8 mouse cellular contexts compared by ENCODE assay signal in genomic region chr11:120151113-120151494, GRCm38 (mm10). TPM values are rescaled to one million over a fixed set of nuclear protein-coding genes. Genes with fewer than 3 reads are reported as not detected.
A peak's percentile ranks its signal among the peaks of the same experiment; 100 is the strongest.
DNase-seq lines count a peak whose midpoint lies in the region; ATAC-seq and TF ChIP-seq lines count a peak whose summit lies in the region.

Gene Slc38a10, minus strand, starts transcription at chr11:120151346.

- peak; percentile 74 for TF ChIP-seq EP300 in heart, adult 2 months (IDR thresholded peaks at IDR 0.05; ENCODE audit: insufficient read depth, low read depth, low read length)

- H3K4me3 ChIP-seq in embryonic facial prominence, embryonic 14.5 days (ENCODE audit: low read depth, low read length): peak within 1 kb of the TSS; percentile 64
- peak within 1 kb of the TSS; percentile 79 for H3K4me3 ChIP-seq in heart, adult 2 months
- H3K4me3 ChIP-seq in limb, embryonic 13.5 days: peak within 1 kb of the TSS; percentile 76
- H3K4me3 ChIP-seq in midbrain, embryonic 16.5 days (ENCODE audit: low read depth, low read length): peak within 1 kb of the TSS; percentile 71

- no peaks in the 10 kb centered on the region for H3K36me3 ChIP-seq in embryonic facial prominence, embryonic 14.5 days (ENCODE audit: control insufficient read depth, insufficient read depth, low read length)
- H3K36me3 ChIP-seq in heart, adult 2 months (ENCODE audit: control insufficient read depth, insufficient read depth, low read length): no peaks in the 10 kb centered on the region
- H3K36me3 ChIP-seq in limb, embryonic 13.5 days: peaks cover 13% of the 10 kb centered on the region
- H3K36me3 ChIP-seq in midbrain, embryonic 16.5 days (ENCODE audit: control insufficient read depth, insufficient read depth, low read length): no peaks in the 10 kb centered on the region; the same call in 1 of the 2 replicates

- H3K27ac ChIP-seq in embryonic facial prominence, embryonic 14.5 days (replicated peaks; ENCODE audit: low read depth, low read length): peak within 1 kb of the TSS; percentile 56
- H3K27ac ChIP-seq in heart, adult 2 months: peak within 1 kb of the TSS; percentile 79
- H3K27ac ChIP-seq in limb, embryonic 13.5 days: peak within 1 kb of the TSS; percentile 34; the same call in 1 of the 2 replicates
- H3K27ac ChIP-seq in midbrain, embryonic 16.5 days (ENCODE audit: low read length): peak within 1 kb of the TSS; percentile 80

- peaks cover 6% of the 10 kb centered on the region for H3K4me1 ChIP-seq in embryonic facial prominence, embryonic 14.5 days (ENCODE audit: control insufficient read depth, insufficient read depth, low read length)
- H3K4me1 ChIP-seq in heart, adult 2 months (ENCODE audit: control insufficient read depth, insufficient read depth, low read length): peaks cover 8% of the 10 kb centered on the region
- H3K4me1 ChIP-seq in limb, embryonic 13.5 days: peaks cover 15% of the 10 kb centered on the region
- H3K4me1 ChIP-seq in midbrain, embryonic 16.5 days (ENCODE audit: control insufficient read depth, insufficient read depth, low read length): peaks cover 20% of the 10 kb centered on the region

- DNase-seq in 3T3-L1 (ENCODE audit: low read depth, low spot score): peak; percentile 100
- peak; percentile 96 to 99 for DNase-seq in adrenal gland, postnatal 4 days (ENCODE audit: low spot score in 2 of 2)
- DNase-seq in embryonic facial prominence, embryonic 14.5 days (ENCODE audit: low spot score): peak; percentile 100
- peak; percentile 100 for DNase-seq in heart, adult 2 months
- DNase-seq in kidney, adult 8-10 months: peak; percentile 100
- peak; percentile 96 to 100 for DNase-seq in spleen, postnatal 10 days (ENCODE audit: low spot score in 2 of 2)

- H3K9ac ChIP-seq in embryonic facial prominence, embryonic 14.5 days (ENCODE audit: low read depth, low read length): peak within 1 kb of the TSS; percentile 70
- H3K9ac ChIP-seq in heart, adult 2 months (ENCODE audit: low read depth, low read length): peak within 1 kb of the TSS; percentile 77
- peak within 1 kb of the TSS; percentile 84 for H3K9ac ChIP-seq in limb, embryonic 13.5 days
- H3K9ac ChIP-seq in midbrain, embryonic 16.5 days (ENCODE audit: low read depth, low read length): peak within 1 kb of the TSS; percentile 73

- peaks cover 4% of the 10 kb centered on the region for H3K79me2 ChIP-seq in heart, adult 2 months (replicated peaks; ENCODE audit: control insufficient read depth, insufficient read depth, low read length)

- WGBS in embryonic facial prominence, embryonic 14.5 days: 0% methylated on average over 22 of the region's 28 CpGs
- WGBS in heart, adult 2 months: under 1% methylated on average over 28 of the region's 28 CpGs
- under 1% methylated on average over 28 of the region's 28 CpGs for WGBS in limb, embryonic 13.5 days
- 0% methylated on average over 28 of the region's 28 CpGs for WGBS in midbrain, embryonic 16.5 days

- intact Hi-C loops in heart, adult 2 months (cut with DNase I): loop anchor here (2.0 kb wide), 1 partner anchor 38 kb away; no protein-coding TSS in a partner anchor

- no peak for TF ChIP-seq CTCF in heart, adult 2 months (IDR thresholded peaks at IDR 0.05)

- peak within 1 kb of the TSS; percentile 83 for H3K4me2 ChIP-seq in embryonic facial prominence, embryonic 14.5 days (ENCODE audit: low read depth, low read length)
- H3K4me2 ChIP-seq in limb, embryonic 13.5 days (replicated peaks): peak within 1 kb of the TSS; percentile 77
- peak within 1 kb of the TSS; percentile 91 for H3K4me2 ChIP-seq in midbrain, embryonic 16.5 days (ENCODE audit: low read length)

- peak; percentile 83 for TF ChIP-seq POLR2A in heart, adult 2 months (IDR thresholded peaks at IDR 0.05; ENCODE audit: insufficient read depth, low read depth, low read length)

- peak; percentile 98 for ATAC-seq in embryonic facial prominence, embryonic 14.5 days (ENCODE audit: low read depth)
- peak; percentile 98 for ATAC-seq in limb, embryonic 13.5 days (ENCODE audit: low FRiP score, low read depth)
- peak; percentile 96 for ATAC-seq in midbrain, embryonic 16.5 days

- no peaks in the 10 kb centered on the region for H3K9me3 ChIP-seq in embryonic facial prominence, embryonic 14.5 days (ENCODE audit: control insufficient read depth, low read length)
- H3K9me3 ChIP-seq in limb, embryonic 13.5 days: peaks cover 4% of the 10 kb centered on the region; the same call in 1 of the 2 replicates
- no peaks in the 10 kb centered on the region for H3K9me3 ChIP-seq in midbrain, embryonic 16.5 days (replicated peaks; ENCODE audit: control insufficient read depth, low read length, poor library complexity, severe bottlenecking)

- H3K27me3 ChIP-seq in embryonic facial prominence, embryonic 14.5 days (replicated peaks; ENCODE audit: control insufficient read depth, insufficient read depth, low read length): no peaks in the 10 kb centered on the region
- H3K27me3 ChIP-seq in heart, adult 2 months (ENCODE audit: control insufficient read depth, insufficient read depth, low read length): no peaks in the 10 kb centered on the region
- H3K27me3 ChIP-seq in limb, embryonic 13.5 days: no peaks in the 10 kb centered on the region
- H3K27me3 ChIP-seq in midbrain, embryonic 16.5 days (ENCODE audit: control insufficient read depth, insufficient read depth, low read depth, low read length): no peaks in the 10 kb centered on the region

RNA-seq across cellular contexts. Expression of gene Slc38a10, which starts in this region (rescaled TPM):
- total RNA-seq in adrenal gland, postnatal 4 days (2021): 100 to 1,000 TPM; 132 to 147 TPM
- polyA plus RNA-seq in embryonic facial prominence, embryonic 14.5 days (2014; fragmentation: Nextera tagmentation; extraction: Ambion mirVana): 78.8 and 86.4 TPM in 2 replicates
- 10 to 100 TPM; 83.1 to 89.6 TPM for total RNA-seq in heart, adult 2 months (2021)
- 84.5 and 128 TPM in 2 replicates for polyA plus RNA-seq in heart, adult 2 months (2012; rRNA removed)
- polyA plus RNA-seq in limb, embryonic 13.5 days (2015; fragmentation: Nextera tagmentation; extraction: Ambion mirVana): 86.4 and 94.5 TPM in 2 replicates
- 118 TPM in 2 replicates for polyA plus RNA-seq in midbrain, embryonic 16.5 days (2015; fragmentation: Nextera tagmentation; extraction: Ambion mirVana)

Comparison
In these comparisons a context has a peak if more than half of its experiments do, and no peak if none do; other contexts are left out.
1. Peak in every context shown above with its lines: DNase-seq, ATAC-seq, H3K4me3 ChIP-seq and H3K27ac ChIP-seq.